Mouse (Mus musculus) ES-Bruce4 (cell line): ENCODE measurements at regions not wholly inside any gene's neighbourhood (a gene's known extent, or its start where the extent isn't known, plus 50 kb on each side); places are given as distances from the start of the nearest gene placed in this dataset.

ENCODE experiments used
- H3K27ac ChIP-seq: 2 replicates; pipeline ENCODE4 v1.5.1; 2012; ENCODE audit warnings: low read length, inconsistent platforms; ENCODE audit not compliant: insufficient read depth
- H3K27me3 ChIP-seq: 2 replicates; pipeline ENCODE4 v1.6.1; 2012; ENCODE audit warnings: mild to moderate bottlenecking, low read length, inconsistent platforms; ENCODE audit not compliant: control insufficient read depth, poor library complexity, insufficient read depth, severe bottlenecking
- H3K36me3 ChIP-seq: 2 replicates; pipeline ENCODE4 v1.6.1; 2012; ENCODE audit warnings: inconsistent platforms, mild to moderate bottlenecking, low read length, moderate library complexity; ENCODE audit not compliant: control insufficient read depth, poor library complexity, insufficient read depth, severe bottlenecking
- H3K4me1 ChIP-seq: one replicate; pipeline ENCODE4 v1.8.1; 2011; ENCODE audit warnings: low read length; ENCODE audit not compliant: control insufficient read depth, insufficient read depth
- H3K4me3 ChIP-seq: 2 replicates; pipeline ENCODE4 v1.5.1; 2011; ENCODE audit warnings: low read depth, mild to moderate bottlenecking, low read length
- H3K9ac ChIP-seq: 2 replicates; pipeline ENCODE4 v1.6.1; 2012; ENCODE audit warnings: low read depth, mild to moderate bottlenecking, inconsistent platforms; ENCODE audit not compliant: poor library complexity, severe bottlenecking
- H3K9me3 ChIP-seq: replicated peaks from 2 replicates; pipeline ENCODE4 v1.6.1; 2012; ENCODE audit warnings: mild to moderate bottlenecking, low read length, inconsistent platforms; ENCODE audit not compliant: control insufficient read depth, poor library complexity, insufficient read depth, severe bottlenecking
- CTCF ChIP-seq: IDR thresholded peaks from one replicate; pipeline ENCODE4 v1.8.1; 2011; ENCODE audit warnings: low read depth, low read length
- EP300 ChIP-seq: IDR thresholded peaks from 2 replicates; pipeline ENCODE4 v1.6.1; 2011; ENCODE audit warnings: low read depth, low read length; ENCODE audit not compliant: insufficient read depth
- POLR2A ChIP-seq: IDR thresholded peaks from one replicate; pipeline ENCODE4 v1.8.1; 2011; ENCODE audit warnings: low read length; ENCODE audit not compliant: insufficient read depth

- TF ChIP-seq POLR2A (no peak), EP300 (no peak), CTCF (no peak)
- H3K27me3 ChIP-seq = no peaks in the 10 kb centered on the region; the same call in 1 of the 2 replicates
- no peak overlapping the region for H3K4me3 ChIP-seq
- H3K9me3 ChIP-seq = no peaks in the 10 kb centered on the region
- H3K9ac ChIP-seq = no peak overlapping the region
- no peak overlapping the region for H3K27ac ChIP-seq
- no peaks in the 10 kb centered on the region for H3K4me1 ChIP-seq
- no peaks in the 10 kb centered on the region for H3K36me3 ChIP-seq
Observed at GRCm38 (mm10) chr12:93019633-93020032, 1170.7 kb upstream of the Sel1l start.

- Histone ChIP-seq H3K27ac (no peak overlapping the region), H3K36me3 (no peaks in the 10 kb centered on the region), H3K9me3 (no peaks in the 10 kb centered on the region), H3K9ac (no peak overlapping the region), H3K4me1 (no peaks in the 10 kb centered on the region), H3K27me3 (no peaks in the 10 kb centered on the region), H3K4me3 (no peak overlapping the region)
- TF ChIP-seq CTCF (no peak), EP300 (no peak), POLR2A (no peak)
Observed at GRCm38 (mm10) chr12:93011583-93011982, 1162.6 kb upstream of the Sel1l start.

GRCm38 (mm10) chr12:93006844-93007365 lies 1157.9 kb upstream of the Sel1l start:
- H3K4me3 ChIP-seq = no peak overlapping the region
- no peak overlapping the region for H3K27ac ChIP-seq
- H3K4me1 ChIP-seq = no peaks in the 10 kb centered on the region
- no peak for TF ChIP-seq EP300
- no peaks in the 10 kb centered on the region for H3K9me3 ChIP-seq
- no peaks in the 10 kb centered on the region for H3K27me3 ChIP-seq
- no peak overlapping the region for H3K9ac ChIP-seq
- H3K36me3 ChIP-seq = no peaks in the 10 kb centered on the region

GRCm38 (mm10) chr12:93003125-93003524 lies 1154.2 kb upstream of the Sel1l start:
- Histone ChIP-seq H3K4me3 (no peak overlapping the region), H3K27me3 (no peaks in the 10 kb centered on the region), H3K27ac (no peak overlapping the region), H3K36me3 (no peaks in the 10 kb centered on the region), H3K9ac (no peak overlapping the region), H3K4me1 (no peaks in the 10 kb centered on the region), H3K9me3 (no peaks in the 10 kb centered on the region)
- no peak for TF ChIP-seq POLR2A
- no peak for TF ChIP-seq CTCF
- TF ChIP-seq EP300 = no peak

- H3K9me3 ChIP-seq = no peaks in the 10 kb centered on the region
- H3K9ac ChIP-seq = no peak overlapping the region
- TF ChIP-seq CTCF (no peak), EP300 (no peak), POLR2A (no peak)
- no peaks in the 10 kb centered on the region for H3K4me1 ChIP-seq
- H3K27ac ChIP-seq = no peak overlapping the region
- H3K4me3 ChIP-seq = no peak overlapping the region
- no peaks in the 10 kb centered on the region for H3K36me3 ChIP-seq
- no peaks in the 10 kb centered on the region for H3K27me3 ChIP-seq
Observed at GRCm38 (mm10) chr12:92975698-92976097, 1126.7 kb upstream of the Sel1l start.

GRCm38 (mm10) chr12:92944352-92944751 lies 1095.4 kb upstream of the Sel1l start:
- Histone ChIP-seq H3K27me3 (no peaks in the 10 kb centered on the region), H3K36me3 (no peaks in the 10 kb centered on the region), H3K9ac (no peak overlapping the region), H3K4me1 (no peaks in the 10 kb centered on the region), H3K27ac (no peak overlapping the region), H3K4me3 (no peak overlapping the region), H3K9me3 (no peaks in the 10 kb centered on the region)
- TF ChIP-seq POLR2A = no peak
- TF ChIP-seq CTCF = no peak
- no peak for TF ChIP-seq EP300
